Mouse (Mus musculus) kidney, postnatal 10 days (tissue): ENCODE measurements around the gene Zp3r.
"Not testable (repeated sequence)": the region's sequence is repeated elsewhere in the genome, so short reads cannot be mapped to it uniquely, and the experiment has no call there.

Experiments
- DNase-seq: peaks from one replicate; pipeline ENCODE4 v3.0.0; 2021; ENCODE audit warnings: mixed read lengths

Gene Zp3r

GRCm38 (mm10) chr1:130629521-130629920, at the start of gene Zp3r:
Zp3r (minus strand) TSS chr1:130629621.
- DNase-seq, result no peak

GRCm38 (mm10) chr1:130678551-130678950, 49.1 kb upstream of the Zp3r start:
- no peak for DNase-seq

- not testable (repeated sequence) for DNase-seq
Observed at GRCm38 (mm10) chr1:130663576-130663975, 34.2 kb upstream of the Zp3r start.

GRCm38 (mm10) chr1:130661454-130661853, 32.0 kb upstream of the Zp3r start, which contains the start of gene C4bp:
C4bp (minus strand) TSS chr1:130661632.
- DNase-seq, result no peak

- DNase-seq, result not testable (repeated sequence)
Observed at GRCm38 (mm10) chr1:130659641-130660040, 30.2 kb upstream of the Zp3r start.

- DNase-seq, result no peak
Observed at GRCm38 (mm10) chr1:130644103-130644502, 14.7 kb upstream of the Zp3r start.

GRCm38 (mm10) chr1:130640967-130641366, 11.5 kb upstream of the Zp3r start:
- no peak for DNase-seq

GRCm38 (mm10) chr1:130633761-130634410, 4.5 kb upstream of the Zp3r start:
- peak; percentile 84 for DNase-seq

- no peak for DNase-seq
Observed at GRCm38 (mm10) chr1:130633316-130633715, 3.9 kb upstream of the Zp3r start.

GRCm38 (mm10) chr1:130596291-130596690, 33.1 kb downstream of the Zp3r start:
- no peak for DNase-seq

GRCm38 (mm10) chr1:130588659-130589058, 40.8 kb downstream of the Zp3r start:
- DNase-seq, result peak; percentile 42

GRCm38 (mm10) chr1:130576389-130576788, 53.0 kb downstream of the Zp3r start:
- DNase-seq, result no peak

GRCm38 (mm10) chr1:130575962-130576361, 53.5 kb downstream of the Zp3r start:
- peak; percentile 66 for DNase-seq

GRCm38 (mm10) chr1:130551407-130552249, 77.8 kb downstream of the Zp3r start:
- no peak for DNase-seq

GRCm38 (mm10) chr1:130550242-130551167, 78.9 kb downstream of the Zp3r start:
- DNase-seq, result peak; percentile 59

GRCm38 (mm10) chr1:130549698-130550097, 79.7 kb downstream of the Zp3r start:
- DNase-seq, result no peak

- DNase-seq, result no peak
Observed at GRCm38 (mm10) chr1:130549160-130549559, 80.3 kb downstream of the Zp3r start.

GRCm38 (mm10) chr1:130547674-130548429, 81.6 kb downstream of the Zp3r start:
- peak; percentile 80 for DNase-seq
